Mouse (Mus musculus): ENCODE data around the gene Dnajb8. TPM values are rescaled to one million over a fixed set of nuclear protein-coding genes. Genes with fewer than 3 reads are reported as not detected.

Gene Dnajb8
- polyA plus RNA-seq, 1 experiment from 2014 or later: not detected

DNA sequence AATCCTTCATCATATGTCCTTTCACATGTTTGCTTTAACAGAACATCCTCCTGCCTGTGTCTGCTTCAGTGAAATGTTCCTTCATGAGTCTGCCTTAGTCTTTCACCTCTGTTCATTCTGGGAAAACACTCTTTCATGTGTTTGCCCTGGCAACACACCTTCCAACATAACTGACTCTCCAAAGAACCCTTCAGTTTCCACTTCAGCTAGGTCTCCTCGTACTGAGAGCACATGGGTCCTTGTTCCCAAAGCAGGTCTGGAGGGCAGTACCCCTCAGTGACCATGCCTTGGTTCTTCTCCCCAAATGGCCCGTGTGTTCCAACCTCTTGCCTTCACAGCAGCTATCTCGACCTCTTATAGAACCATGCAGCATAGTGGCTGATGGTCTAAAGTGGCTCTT is 45.0 kb downstream of the Dnajb8 start:
- 97% methylated on average over 3 of the region's 3 CpGs for whole genome bisulfite sequencing (ENCODE audit: missing documents)
- Histone ChIP-seq H3K36me3 (ENCODE audit: inconsistent target) (no peaks in the 10 kb centered on the region), H3K27ac (no peak overlapping the region), H3K79me2 (ENCODE audit: inconsistent target) (no peaks in the 10 kb centered on the region), H3K4me3 (ENCODE audit: inconsistent target) (no peak overlapping the region)

DNA sequence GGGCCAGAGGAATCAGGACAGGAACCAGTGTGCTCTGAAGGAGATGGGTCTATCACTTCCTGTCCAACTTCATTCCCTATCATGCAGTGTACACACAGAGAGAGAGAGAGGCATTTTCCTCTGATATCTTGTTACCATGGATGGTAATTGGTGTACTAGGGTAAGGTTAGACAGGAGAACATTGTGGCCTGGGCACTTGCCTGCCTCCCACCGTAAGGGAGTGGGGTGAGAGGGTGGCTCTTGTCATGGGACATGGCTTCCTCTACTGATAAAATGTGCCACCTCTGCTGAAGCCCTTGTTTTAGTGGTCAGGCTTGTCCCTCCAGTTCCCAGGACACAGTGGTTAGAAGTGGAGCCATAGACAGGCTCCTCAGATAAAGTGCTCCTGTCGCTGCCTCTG is 45.9 kb downstream of the Dnajb8 start:
- H3K27ac ChIP-seq: no peak overlapping the region
- 100% methylated on average over 2 of the region's 2 CpGs for WGBS (ENCODE audit: missing documents)
- no peaks in the 10 kb centered on the region for H3K79me2 ChIP-seq (ENCODE audit: inconsistent target)
- no peaks in the 10 kb centered on the region for H3K36me3 ChIP-seq (ENCODE audit: inconsistent target)
- no peak overlapping the region for H3K4me3 ChIP-seq (ENCODE audit: inconsistent target)

DNA sequence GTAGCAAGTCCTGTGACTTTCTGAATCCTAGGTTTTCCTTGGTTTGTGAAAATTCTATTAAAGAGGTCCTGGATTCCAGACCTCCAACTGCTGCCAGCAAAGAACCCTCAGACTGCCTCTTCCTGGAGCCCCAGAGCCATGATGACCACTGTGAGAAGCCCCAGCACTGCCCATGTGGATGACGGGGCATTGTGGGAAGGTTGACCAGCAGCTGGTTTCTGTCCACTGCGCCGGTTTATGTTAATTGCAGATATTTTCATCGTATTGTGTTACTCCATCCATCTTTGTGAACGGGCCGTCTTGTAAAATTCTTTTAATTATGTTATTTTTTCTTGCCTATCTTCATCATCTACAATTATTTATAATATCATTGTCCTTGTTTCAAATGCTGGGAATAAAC is 52.6 kb downstream of the Dnajb8 start:
- H3K79me2 ChIP-seq (ENCODE audit: inconsistent target): no peaks in the 10 kb centered on the region
- no peaks in the 10 kb centered on the region for H3K36me3 ChIP-seq (ENCODE audit: inconsistent target)
- 99% methylated on average over 6 of the region's 6 CpGs for WGBS (ENCODE audit: missing documents)
- H3K4me3 ChIP-seq (ENCODE audit: inconsistent target): no peak overlapping the region
- no peak overlapping the region for H3K27ac ChIP-seq

DNA sequence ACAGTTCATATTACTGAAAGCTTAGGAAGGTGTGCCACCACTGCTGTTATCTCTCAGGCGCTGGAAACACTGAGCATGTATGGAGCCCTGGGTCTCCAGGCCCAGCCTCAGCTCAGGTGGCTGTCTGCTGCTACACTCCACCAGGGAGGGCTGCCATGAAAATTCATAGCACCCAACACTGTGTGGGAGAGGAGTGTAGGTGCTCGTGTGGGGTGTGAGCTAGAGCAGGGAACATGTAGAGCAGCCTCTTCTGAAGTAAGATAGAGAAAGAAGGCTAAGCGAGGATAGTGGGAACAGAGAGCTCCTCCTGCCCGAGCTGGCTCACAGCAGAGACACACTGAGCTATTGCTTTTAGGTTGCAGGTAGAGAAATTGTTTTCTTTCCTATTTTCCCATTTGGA is 54.2 kb downstream of the Dnajb8 start:
- Histone ChIP-seq H3K27ac (no peak overlapping the region), H3K4me3 (ENCODE audit: inconsistent target) (no peak overlapping the region), H3K36me3 (ENCODE audit: inconsistent target) (no peaks in the 10 kb centered on the region), H3K79me2 (ENCODE audit: inconsistent target) (no peaks in the 10 kb centered on the region)
- 95% methylated on average over 4 of the region's 4 CpGs for WGBS (ENCODE audit: missing documents)

DNA sequence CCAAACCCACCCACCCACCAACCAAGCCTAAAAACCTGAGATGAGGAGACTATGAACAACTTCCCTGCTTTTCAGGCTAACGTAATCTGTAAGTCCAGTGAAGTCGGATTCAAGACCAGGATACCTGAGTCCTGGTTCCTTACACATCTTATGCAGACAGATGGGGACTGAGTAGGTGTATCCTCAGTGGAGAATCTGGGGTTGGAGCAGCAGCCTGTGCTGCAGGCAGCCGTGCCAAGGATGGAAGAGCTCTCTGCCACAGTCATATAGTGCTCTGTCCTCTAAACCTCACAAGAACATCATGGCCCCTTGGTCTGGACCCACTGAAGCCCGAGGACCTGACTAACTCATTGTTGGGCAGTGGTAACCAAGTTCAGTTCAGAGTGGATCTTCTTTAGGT is 55.2 kb downstream of the Dnajb8 start:
- no peaks in the 10 kb centered on the region for H3K79me2 ChIP-seq (ENCODE audit: inconsistent target)
- no peak overlapping the region for H3K27ac ChIP-seq
- H3K36me3 ChIP-seq (ENCODE audit: inconsistent target): no peaks in the 10 kb centered on the region
- 93% methylated on average over 4 of the region's 4 CpGs for WGBS (ENCODE audit: missing documents)
- no peak overlapping the region for H3K4me3 ChIP-seq (ENCODE audit: inconsistent target)

DNA sequence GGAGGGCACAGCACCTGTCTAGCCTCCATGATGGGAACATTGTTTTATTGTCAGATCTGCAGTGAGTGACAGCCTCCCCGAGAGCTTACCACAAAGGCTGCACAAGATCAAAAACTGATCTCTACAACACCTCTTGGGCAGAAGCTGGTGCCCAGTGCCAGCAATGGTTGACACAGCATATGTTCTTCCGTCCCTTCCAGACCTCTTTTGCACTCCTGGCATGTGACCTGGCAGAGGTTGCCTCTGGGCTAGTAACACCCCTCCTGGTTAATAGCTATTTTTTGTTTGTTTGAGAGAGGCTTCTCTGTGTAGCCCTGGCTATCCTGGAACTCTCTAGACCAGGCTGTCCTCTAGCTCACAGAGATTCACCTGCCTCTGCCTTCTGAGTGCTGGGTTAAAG is 56.1 kb downstream of the Dnajb8 start:
- Histone ChIP-seq H3K36me3 (ENCODE audit: inconsistent target) (no peaks in the 10 kb centered on the region), H3K4me3 (ENCODE audit: inconsistent target) (no peak overlapping the region), H3K27ac (no peak overlapping the region), H3K79me2 (ENCODE audit: inconsistent target) (no peaks in the 10 kb centered on the region)
- WGBS (ENCODE audit: missing documents): 100% methylated on average over 2 of the region's 2 CpGs

DNA sequence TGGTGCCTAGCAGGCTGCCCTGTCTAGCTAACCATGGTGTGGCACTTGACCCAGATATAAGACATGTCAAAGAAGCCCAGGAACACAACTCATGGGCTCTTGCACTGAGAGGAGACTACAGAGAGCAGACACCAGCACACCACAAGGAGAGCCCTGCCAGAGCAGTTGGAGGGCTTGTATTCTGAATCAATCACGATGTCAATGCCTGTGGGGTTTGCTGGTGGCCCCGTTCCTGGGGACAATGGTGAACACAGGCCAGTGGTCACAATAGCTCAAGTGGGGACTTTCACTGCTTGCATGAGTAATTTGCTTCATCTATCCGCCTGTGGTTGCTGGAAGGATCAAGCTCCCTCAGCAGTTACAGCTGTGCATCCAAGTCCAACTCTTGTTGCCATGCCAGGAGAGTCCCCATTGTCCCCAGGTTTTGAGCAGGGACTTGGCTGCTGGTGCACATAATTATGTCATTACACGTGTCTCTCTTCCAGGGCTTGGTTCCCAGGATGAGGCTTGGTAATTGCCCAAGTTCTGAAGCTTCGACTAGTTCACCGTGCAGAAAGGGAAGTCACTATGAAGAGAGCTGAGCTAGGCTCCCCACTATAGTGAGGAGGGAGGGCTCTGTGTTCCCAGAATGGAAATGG is 68.2 kb downstream of the Dnajb8 start:
- Histone ChIP-seq H3K36me3 (ENCODE audit: inconsistent target) (no peaks in the 10 kb centered on the region), H3K79me2 (ENCODE audit: inconsistent target) (no peaks in the 10 kb centered on the region), H3K4me3 (ENCODE audit: inconsistent target) (no peak overlapping the region), H3K27ac (no peak overlapping the region)
- WGBS (ENCODE audit: missing documents): 60% methylated on average over 6 of the region's 6 CpGs

DNA sequence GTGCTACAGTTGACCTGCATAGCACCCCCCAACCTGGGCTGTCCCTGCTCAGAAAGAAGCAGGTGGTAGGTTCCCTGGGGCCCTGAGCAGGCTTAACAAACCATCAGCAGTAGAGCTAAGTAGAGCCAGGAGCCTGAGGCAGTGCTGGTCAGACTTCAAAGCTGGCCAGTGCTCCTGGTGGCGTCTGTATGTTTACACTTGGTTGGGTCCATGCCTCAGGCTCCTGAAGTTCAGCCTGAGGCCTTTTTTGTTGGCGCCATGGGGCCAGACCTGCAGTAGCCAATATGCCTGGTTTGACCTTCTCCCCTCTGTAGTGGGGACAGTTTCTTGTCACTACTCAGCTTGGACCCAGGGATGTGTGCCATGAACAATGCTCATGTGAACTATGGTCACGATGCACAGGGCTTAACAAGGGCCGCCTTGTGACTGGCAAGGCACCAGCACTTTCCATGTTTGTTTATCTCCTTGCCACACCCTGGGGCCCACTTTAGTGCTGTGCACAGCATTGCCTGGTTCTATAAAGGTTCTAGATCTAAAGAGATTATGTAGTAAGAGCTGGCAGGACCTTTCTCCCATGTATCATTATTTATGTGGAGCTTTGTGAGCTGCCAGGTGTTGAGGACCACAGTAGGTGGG is 70.3 kb downstream of the Dnajb8 start:
- Histone ChIP-seq H3K4me3 (ENCODE audit: inconsistent target) (no peak overlapping the region), H3K27ac (no peak overlapping the region), H3K36me3 (ENCODE audit: inconsistent target) (no peaks in the 10 kb centered on the region), H3K79me2 (ENCODE audit: inconsistent target) (no peaks in the 10 kb centered on the region)
- 100% methylated on average over 4 of the region's 4 CpGs for WGBS (ENCODE audit: missing documents)

DNA sequence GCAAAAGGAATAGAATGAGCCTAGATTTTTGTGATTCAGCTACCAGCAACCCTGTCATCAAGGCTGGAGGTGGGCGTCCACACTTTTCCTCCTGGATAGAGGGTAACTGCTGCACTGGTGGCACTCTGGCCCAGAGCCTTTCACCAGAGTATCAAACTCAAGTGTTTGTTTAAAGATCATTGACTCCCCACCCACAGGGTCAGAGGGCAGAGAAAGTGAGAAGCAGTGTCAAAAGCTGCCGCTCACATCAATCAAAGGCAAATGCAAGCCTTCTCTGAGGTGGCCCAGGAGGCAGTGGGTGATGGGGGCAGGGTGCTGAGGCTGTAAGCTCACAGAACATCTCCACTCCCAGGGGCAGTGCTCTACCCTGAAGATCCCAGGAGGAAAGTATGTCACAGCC is 77.4 kb downstream of the Dnajb8 start:
- no peak overlapping the region for H3K4me3 ChIP-seq (ENCODE audit: inconsistent target)
- H3K36me3 ChIP-seq (ENCODE audit: inconsistent target): no peaks in the 10 kb centered on the region
- no peaks in the 10 kb centered on the region for H3K79me2 ChIP-seq (ENCODE audit: inconsistent target)
- 92% methylated on average over 2 of the region's 2 CpGs for WGBS (ENCODE audit: missing documents)
- no peak overlapping the region for H3K27ac ChIP-seq

DNA sequence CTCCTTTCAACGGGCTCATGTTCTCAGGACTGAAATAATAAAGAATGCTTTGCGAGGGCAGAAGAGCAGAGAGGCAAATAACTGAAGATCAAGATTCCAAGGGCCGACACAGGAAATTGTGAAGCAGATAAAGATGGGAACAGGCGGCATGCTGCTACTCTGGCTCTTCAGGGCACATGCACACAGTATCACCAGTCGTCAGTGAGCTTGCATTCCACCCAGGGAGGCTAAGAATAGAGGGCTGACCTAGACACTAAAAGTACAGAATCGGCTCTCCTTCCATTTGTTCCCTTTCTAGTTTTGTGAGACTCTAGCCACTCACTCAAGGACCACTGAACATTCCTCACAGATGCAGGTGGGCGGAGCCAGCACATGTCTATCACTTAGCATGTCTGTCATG is 79.2 kb downstream of the Dnajb8 start:
- Histone ChIP-seq H3K27ac (no peak overlapping the region), H3K36me3 (ENCODE audit: inconsistent target) (no peaks in the 10 kb centered on the region), H3K79me2 (ENCODE audit: inconsistent target) (no peaks in the 10 kb centered on the region), H3K4me3 (ENCODE audit: inconsistent target) (no peak overlapping the region)
- WGBS (ENCODE audit: missing documents): 93% methylated on average over 7 of the region's 7 CpGs

Other genes starting within 250 kb of the Dnajb8 start
- gene H1fx, start 240.6 kb upstream of the Dnajb8 start, polyA plus RNA-seq (2018): 0.20 to 0.32 TPM in 2 of 3 replicates, not detected in the other
- 571 to 1,341 TPM (median 733 TPM) in 3 replicates for gene Rab7, start 177.0 kb upstream of the Dnajb8 start, polyA plus RNA-seq (2018)
- gene Rpn1, start 137.8 kb upstream of the Dnajb8 start, polyA plus RNA-seq (2018): 109 to 177 TPM (median 163 TPM) in 3 replicates
- 0.34 to 0.56 TPM in 2 of 3 replicates, not detected in the other for gene Gata2, start 28.4 kb upstream of the Dnajb8 start, polyA plus RNA-seq (2018)
- 7.3 to 10.6 TPM (median 10.0 TPM) in 3 replicates for gene Eefsec, start 224.3 kb downstream of the Dnajb8 start, polyA plus RNA-seq (2018)
- 14.1 to 35.5 TPM (median 22.3 TPM) in 3 replicates for gene Ruvbl1, start 243.1 kb downstream of the Dnajb8 start, polyA plus RNA-seq (2018)